Mouse (Mus musculus): ENCODE measurements around the gene Ctnna3. TPM values are rescaled to one million over a fixed set of nuclear protein-coding genes. Genes with fewer than 3 reads are reported as not detected.

Ctnna3 gene
- total and polyA plus RNA-seq, 2 experiments = 0.09 TPM; not detected in 1

GRCm38 (mm10) chr10:63566691-63567090 lies 136.8 kb downstream of the Ctnna3 start:
- 88% methylated on average over 8 of the region's 8 CpGs for WGBS
- no peak overlapping the region for H3K4me3 ChIP-seq (ENCODE audit: insufficient read depth, low read depth, low read length)
- H3K4me1 ChIP-seq (ENCODE audit: control insufficient read depth, insufficient read depth, low read length) = no peaks in the 10 kb centered on the region
- H3K27me3 ChIP-seq (ENCODE audit: control insufficient read depth, insufficient read depth, low read length) = no peaks in the 10 kb centered on the region
- DNase-seq (ENCODE audit: extremely low read depth, low read depth, low spot score) = no peak
- H3K27ac ChIP-seq (replicated peaks; ENCODE audit: insufficient read depth, low read depth, low read length) = no peak overlapping the region
- H3K9ac ChIP-seq (ENCODE audit: low read depth, low read length) = no peak overlapping the region
- no peaks in the 10 kb centered on the region for H3K79me2 ChIP-seq (ENCODE audit: control insufficient read depth, insufficient read depth, low read length)
- TF ChIP-seq CTCF (IDR thresholded peaks at IDR 0.05; ENCODE audit: low read depth, low read length) (no peak), POLR2A (IDR thresholded peaks at IDR 0.05; ENCODE audit: extremely low read depth, insufficient read depth, low read length) (no peak)
- H3K36me3 ChIP-seq (ENCODE audit: control insufficient read depth, insufficient read depth, low read length) = no peaks in the 10 kb centered on the region

DNA sequence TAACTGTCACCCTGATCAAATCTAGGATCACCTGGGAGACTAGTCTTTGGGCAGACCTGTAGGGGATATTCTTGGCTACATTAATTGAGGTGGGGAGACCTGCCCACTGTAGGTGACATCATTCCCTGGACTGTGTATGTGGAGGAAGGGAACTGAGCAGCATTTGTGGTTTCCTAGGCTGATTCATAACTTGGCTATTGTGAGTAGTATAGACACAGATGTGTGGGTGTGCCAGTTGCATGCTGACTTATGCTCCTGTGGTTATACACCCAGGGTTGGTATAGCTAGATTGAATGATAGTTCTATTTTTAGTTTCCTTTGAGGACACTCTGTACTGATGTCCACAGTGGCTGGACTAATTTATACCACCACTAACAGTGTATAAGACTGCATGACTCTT lies 141.7 kb downstream of the Ctnna3 start:
- Histone ChIP-seq H3K27me3 (ENCODE audit: control insufficient read depth, insufficient read depth, low read length) (no peaks in the 10 kb centered on the region), H3K36me3 (ENCODE audit: control insufficient read depth, insufficient read depth, low read length) (no peaks in the 10 kb centered on the region), H3K27ac (replicated peaks; ENCODE audit: insufficient read depth, low read depth, low read length) (no peak overlapping the region), H3K9ac (ENCODE audit: low read depth, low read length) (no peak overlapping the region), H3K4me3 (ENCODE audit: insufficient read depth, low read depth, low read length) (no peak overlapping the region), H3K4me1 (ENCODE audit: control insufficient read depth, insufficient read depth, low read length) (no peaks in the 10 kb centered on the region), H3K79me2 (ENCODE audit: control insufficient read depth, insufficient read depth, low read length) (no peaks in the 10 kb centered on the region)
- TF ChIP-seq POLR2A (IDR thresholded peaks at IDR 0.05; ENCODE audit: extremely low read depth, insufficient read depth, low read length) (no peak), CTCF (IDR thresholded peaks at IDR 0.05; ENCODE audit: low read depth, low read length) (no peak)
- DNase-seq (ENCODE audit: extremely low read depth, low read depth, low spot score) = no peak

DNA sequence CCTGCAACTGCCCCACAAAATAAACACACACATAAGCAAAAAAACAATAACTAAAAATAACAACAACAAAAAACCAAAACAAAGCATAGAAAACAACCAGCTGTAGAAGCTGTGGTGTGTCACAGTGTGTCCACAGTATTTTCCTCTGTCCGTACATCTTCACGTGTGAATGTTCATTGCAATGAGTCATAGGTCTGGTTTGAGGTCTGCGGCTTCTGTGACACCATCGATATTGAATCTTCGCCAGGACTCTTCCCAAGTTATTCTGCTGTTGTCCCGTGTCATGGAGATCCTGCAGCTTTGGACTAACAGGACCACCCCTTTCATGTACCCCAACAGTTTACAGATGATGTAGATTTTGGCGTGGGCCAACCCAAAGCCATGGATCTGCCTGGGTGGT lies 143.0 kb downstream of the Ctnna3 start:
- no peaks in the 10 kb centered on the region for H3K27me3 ChIP-seq (ENCODE audit: control insufficient read depth, insufficient read depth, low read length)
- H3K79me2 ChIP-seq (ENCODE audit: control insufficient read depth, insufficient read depth, low read length) = no peaks in the 10 kb centered on the region
- no peak overlapping the region for H3K27ac ChIP-seq (replicated peaks; ENCODE audit: insufficient read depth, low read depth, low read length)
- 87% methylated on average over 7 of the region's 7 CpGs for WGBS
- H3K36me3 ChIP-seq (ENCODE audit: control insufficient read depth, insufficient read depth, low read length) = no peaks in the 10 kb centered on the region
- no peak overlapping the region for H3K9ac ChIP-seq (ENCODE audit: low read depth, low read length)
- H3K4me3 ChIP-seq (ENCODE audit: insufficient read depth, low read depth, low read length) = no peak overlapping the region
- no peak for DNase-seq (ENCODE audit: extremely low read depth, low read depth, low spot score)
- no peak for TF ChIP-seq POLR2A (IDR thresholded peaks at IDR 0.05; ENCODE audit: extremely low read depth, insufficient read depth, low read length)
- no peak for TF ChIP-seq CTCF (IDR thresholded peaks at IDR 0.05; ENCODE audit: low read depth, low read length)
- H3K4me1 ChIP-seq (ENCODE audit: control insufficient read depth, insufficient read depth, low read length) = no peaks in the 10 kb centered on the region

DNA sequence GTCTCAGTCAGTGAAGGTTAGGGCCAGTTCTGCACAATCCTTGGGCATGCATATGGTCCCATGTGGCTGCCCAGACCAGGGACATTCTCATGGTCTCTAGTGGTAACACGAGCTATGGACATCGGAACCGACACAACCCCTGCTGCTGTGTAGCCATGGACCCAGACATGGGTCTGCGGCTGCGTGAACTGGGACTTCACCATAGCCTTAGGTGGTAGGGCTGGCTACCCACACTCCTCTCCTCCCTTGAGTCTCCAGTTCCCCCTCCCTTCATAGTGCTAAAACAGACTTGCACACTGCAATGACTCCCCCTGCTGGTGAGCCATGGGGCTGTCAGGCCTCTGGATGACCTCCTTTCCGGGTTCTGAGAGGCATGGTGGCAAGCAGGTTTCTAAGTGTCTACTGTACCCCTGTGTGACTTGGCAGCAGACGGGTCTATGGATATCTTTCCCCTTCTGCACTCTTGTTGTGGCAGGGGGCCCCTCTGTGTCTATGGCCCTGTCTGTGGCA lies 144.3 kb downstream of the Ctnna3 start:
- no peak overlapping the region for H3K4me3 ChIP-seq (ENCODE audit: insufficient read depth, low read depth, low read length)
- H3K27ac ChIP-seq (replicated peaks; ENCODE audit: insufficient read depth, low read depth, low read length) = no peak overlapping the region
- WGBS = 87% methylated on average over 7 of the region's 7 CpGs
- H3K4me1 ChIP-seq (ENCODE audit: control insufficient read depth, insufficient read depth, low read length) = no peaks in the 10 kb centered on the region
- H3K9ac ChIP-seq (ENCODE audit: low read depth, low read length) = no peak overlapping the region
- TF ChIP-seq CTCF (IDR thresholded peaks at IDR 0.05; ENCODE audit: low read depth, low read length) (peak; percentile 38), POLR2A (IDR thresholded peaks at IDR 0.05; ENCODE audit: extremely low read depth, insufficient read depth, low read length) (no peak)
- no peak for DNase-seq (ENCODE audit: extremely low read depth, low read depth, low spot score)
- H3K36me3 ChIP-seq (ENCODE audit: control insufficient read depth, insufficient read depth, low read length) = no peaks in the 10 kb centered on the region
- H3K27me3 ChIP-seq (ENCODE audit: control insufficient read depth, insufficient read depth, low read length) = no peaks in the 10 kb centered on the region
- no peaks in the 10 kb centered on the region for H3K79me2 ChIP-seq (ENCODE audit: control insufficient read depth, insufficient read depth, low read length)

- H3K4me3 ChIP-seq (ENCODE audit: insufficient read depth, low read depth, low read length) = no peak overlapping the region
- H3K9ac ChIP-seq (ENCODE audit: low read depth, low read length) = no peak overlapping the region
- peak; percentile 40 for DNase-seq (ENCODE audit: extremely low read depth, low read depth, low spot score)
- WGBS = 8% methylated on average over 14 of the region's 14 CpGs
- no peaks in the 10 kb centered on the region for H3K27me3 ChIP-seq (ENCODE audit: control insufficient read depth, insufficient read depth, low read length)
- TF ChIP-seq CTCF (IDR thresholded peaks at IDR 0.05; ENCODE audit: low read depth, low read length) = peak; percentile 82
- TF ChIP-seq POLR2A (IDR thresholded peaks at IDR 0.05; ENCODE audit: extremely low read depth, insufficient read depth, low read length) = no peak
- no peak overlapping the region for H3K27ac ChIP-seq (replicated peaks; ENCODE audit: insufficient read depth, low read depth, low read length)
- H3K4me1 ChIP-seq (ENCODE audit: control insufficient read depth, insufficient read depth, low read length) = peaks cover 1% of the 10 kb centered on the region; the same call in 1 of the 2 replicates
- no peaks in the 10 kb centered on the region for H3K36me3 ChIP-seq (ENCODE audit: control insufficient read depth, insufficient read depth, low read length)
- no peaks in the 10 kb centered on the region for H3K79me2 ChIP-seq (ENCODE audit: control insufficient read depth, insufficient read depth, low read length)
Observed at GRCm38 (mm10) chr10:63582608-63583007, 152.7 kb downstream of the Ctnna3 start.

GRCm38 (mm10) chr10:63583798-63584374 lies 154.0 kb downstream of the Ctnna3 start:
- no peak overlapping the region for H3K27ac ChIP-seq (replicated peaks; ENCODE audit: insufficient read depth, low read depth, low read length)
- no peak overlapping the region for H3K9ac ChIP-seq (ENCODE audit: low read depth, low read length)
- peaks cover 1% of the 10 kb centered on the region; the same call in 1 of the 2 replicates for H3K4me1 ChIP-seq (ENCODE audit: control insufficient read depth, insufficient read depth, low read length)
- H3K79me2 ChIP-seq (ENCODE audit: control insufficient read depth, insufficient read depth, low read length) = no peaks in the 10 kb centered on the region
- TF ChIP-seq CTCF (IDR thresholded peaks at IDR 0.05; ENCODE audit: low read depth, low read length) (no peak), POLR2A (IDR thresholded peaks at IDR 0.05; ENCODE audit: extremely low read depth, insufficient read depth, low read length) (no peak)
- no peak overlapping the region for H3K4me3 ChIP-seq (ENCODE audit: insufficient read depth, low read depth, low read length)
- no peak for DNase-seq (ENCODE audit: extremely low read depth, low read depth, low spot score)
- H3K36me3 ChIP-seq (ENCODE audit: control insufficient read depth, insufficient read depth, low read length) = no peaks in the 10 kb centered on the region
- no peaks in the 10 kb centered on the region for H3K27me3 ChIP-seq (ENCODE audit: control insufficient read depth, insufficient read depth, low read length)
- WGBS = 53% methylated on average over 20 of the region's 20 CpGs
